Mouse (Mus musculus) myocyte (in vitro differentiated cells): ENCODE data around the gene Pde7b.

ENCODE experiments used
- MAX ChIP-seq: IDR thresholded peaks from one replicate; pipeline ENCODE4 v1.6.1; 2011; ENCODE audit warnings: low read depth, mild to moderate bottlenecking, control low read depth
- TCF3 ChIP-seq: IDR thresholded peaks from one replicate; pipeline ENCODE4 v1.6.1; 2011; ENCODE audit warnings: low read depth, control low read depth; ENCODE audit not compliant: insufficient read length

GRCm38 (mm10) chr10:20479481-20479880 is 245.4 kb downstream of the Pde7b start:
- no peak for TF ChIP-seq MAX
- no peak for TF ChIP-seq TCF3
